Mouse (Mus musculus) NIH3T3 (cell line): ENCODE measurements around the gene Afmid.

Source experiments
- DNase-seq: peaks from one replicate; pipeline ENCODE4 v3.0.0-alpha.2; 2012; ENCODE audit warnings: low read depth

Afmid gene

DNA sequence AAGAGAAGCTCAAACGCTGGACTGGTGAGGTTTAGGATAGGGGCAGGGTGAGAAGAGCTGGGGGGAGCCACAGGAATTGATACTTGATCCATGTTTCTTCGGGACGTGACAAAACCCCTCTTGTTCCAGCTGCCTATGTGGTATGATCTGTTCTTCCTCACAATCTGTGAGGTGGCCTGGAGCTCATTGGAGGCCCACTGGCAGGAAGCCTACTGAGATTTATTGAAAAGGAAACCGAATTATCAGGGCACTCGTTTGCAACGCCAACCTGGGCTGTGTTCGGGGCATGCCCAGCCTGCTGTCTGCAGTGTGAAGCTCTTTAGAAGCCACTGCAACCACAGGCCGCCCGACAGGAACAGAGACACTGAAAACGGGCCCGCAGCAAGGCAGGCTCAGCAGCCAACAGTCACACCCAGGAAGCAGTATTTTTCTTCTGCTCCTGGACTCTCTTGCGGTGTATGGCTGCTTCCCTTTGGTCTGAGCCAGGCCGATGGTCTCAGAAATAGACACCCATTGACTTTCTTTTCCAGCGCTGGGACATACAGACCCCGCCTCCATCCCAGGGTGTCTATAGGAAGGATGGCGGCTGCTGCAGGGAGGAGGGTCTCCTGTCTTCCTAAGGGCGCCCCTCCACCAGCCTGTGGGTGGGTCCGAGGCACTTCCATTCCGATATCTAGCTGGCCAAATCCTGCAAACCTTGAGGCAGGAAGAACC is 22.7 kb downstream of the Afmid start:
- peak; percentile 70 for DNase-seq

DNA sequence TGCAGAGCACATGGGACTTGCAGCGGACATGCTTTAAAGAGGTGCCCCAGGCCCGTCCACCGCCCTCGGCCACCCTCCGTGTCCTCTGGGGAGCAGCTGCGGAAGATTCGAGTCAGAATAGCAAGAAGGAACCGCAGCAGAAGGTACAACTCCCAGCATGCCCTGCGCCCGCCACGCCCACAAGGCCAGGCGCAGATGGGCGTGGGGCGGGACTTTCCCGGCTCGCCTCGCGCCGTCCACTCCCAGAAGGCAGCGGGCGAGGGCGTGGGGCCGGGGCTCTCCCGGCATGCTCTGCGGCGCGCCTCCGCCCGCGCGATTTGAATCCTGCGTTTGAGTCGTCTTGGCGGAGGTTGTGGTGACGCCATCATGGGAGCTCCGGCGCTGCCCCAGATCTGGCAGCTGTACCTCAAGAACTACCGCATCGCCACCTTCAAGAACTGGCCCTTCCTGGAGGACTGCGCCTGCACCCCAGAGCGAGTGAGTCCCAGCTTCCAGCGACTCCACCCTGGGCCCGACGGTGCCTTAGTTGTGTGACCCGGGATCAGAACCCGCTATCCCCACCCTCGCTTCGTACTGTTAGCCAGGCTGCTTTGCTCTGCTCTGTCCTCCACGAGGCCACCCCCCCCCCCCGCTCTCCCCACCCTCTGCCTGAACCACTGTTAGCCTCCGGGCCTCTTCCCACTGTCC is 23.4 kb downstream of the Afmid start, which contains the start of gene Birc5:
TSS of gene Birc5 (plus strand) at position 267 of the 687 bp plus-strand sequence.
- peak; percentile 99 for DNase-seq

- DNase-seq = no peak
Measured at GRCm38 (mm10) chr11:117852875-117853274, 27.2 kb downstream of the Afmid start.

GRCm38 (mm10) chr11:117854241-117854640 is 28.5 kb downstream of the Afmid start:
- DNase-seq = no peak

GRCm38 (mm10) chr11:117855360-117855759 is 29.6 kb downstream of the Afmid start:
- DNase-seq = no peak

GRCm38 (mm10) chr11:117855975-117856374 is 30.3 kb downstream of the Afmid start:
- no peak for DNase-seq

DNA sequence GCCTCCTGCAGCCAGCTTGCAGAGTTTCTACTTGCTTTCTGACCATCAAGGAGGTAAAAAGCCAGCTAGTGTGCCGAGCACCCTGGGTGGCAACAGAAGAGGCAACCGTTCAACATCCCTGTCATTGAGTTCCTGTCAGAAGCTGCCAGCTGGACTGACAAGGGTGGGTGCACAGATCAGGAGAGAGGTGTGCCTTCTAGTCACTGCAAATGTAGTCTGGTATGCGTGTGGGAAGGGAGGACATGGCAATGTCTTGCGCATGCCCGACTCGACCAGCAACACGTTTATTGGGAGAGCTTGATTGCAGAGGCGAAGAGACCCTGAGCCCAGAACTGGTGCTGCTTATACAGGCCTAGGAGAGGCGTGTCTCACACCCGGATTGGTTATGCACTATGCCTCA is 31.7 kb downstream of the Afmid start:
- no peak for DNase-seq

GRCm38 (mm10) chr11:117858392-117858791 is 32.7 kb downstream of the Afmid start:
- no peak for DNase-seq

- DNase-seq = no peak
Measured at GRCm38 (mm10) chr11:117860601-117861000, 34.9 kb downstream of the Afmid start, which contains the start of gene Tmem235. Tmem235 (plus strand) TSS chr11:117860752.

DNA sequence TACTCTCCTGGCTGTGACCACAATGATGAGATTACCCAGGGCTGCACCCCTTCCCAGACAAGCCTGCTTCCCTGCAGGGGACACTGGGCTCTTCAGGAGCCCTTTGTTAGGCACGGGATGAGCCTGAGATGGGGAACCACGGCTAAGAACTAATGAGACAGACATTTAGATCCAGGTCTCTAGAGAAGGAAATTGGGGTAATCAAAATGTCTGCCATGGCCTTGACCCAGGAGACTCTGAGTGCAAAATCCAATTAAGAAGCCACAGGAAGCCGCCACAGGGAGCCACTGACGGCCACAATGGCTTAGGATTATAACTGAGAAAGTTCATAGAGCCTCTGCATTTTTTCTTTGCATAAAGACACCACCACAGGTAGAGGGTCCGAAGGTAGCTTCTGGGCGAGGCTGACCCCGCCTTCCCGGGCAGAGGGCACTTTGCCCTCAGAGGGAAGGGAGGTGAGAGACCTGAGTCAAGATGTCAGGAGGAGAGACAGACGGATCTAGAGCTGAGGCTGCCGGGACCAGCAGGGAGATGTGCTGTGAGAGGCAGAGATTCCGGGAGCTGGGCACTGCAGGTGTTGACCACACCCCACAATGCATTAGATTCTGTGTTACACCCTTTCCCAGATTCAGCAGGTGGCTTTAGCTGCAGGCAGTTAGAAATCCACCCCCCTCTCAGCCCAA is 37.6 kb downstream of the Afmid start:
- no peak for DNase-seq

- no peak for DNase-seq
Measured at GRCm38 (mm10) chr11:117864805-117865204, 39.1 kb downstream of the Afmid start.

DNA sequence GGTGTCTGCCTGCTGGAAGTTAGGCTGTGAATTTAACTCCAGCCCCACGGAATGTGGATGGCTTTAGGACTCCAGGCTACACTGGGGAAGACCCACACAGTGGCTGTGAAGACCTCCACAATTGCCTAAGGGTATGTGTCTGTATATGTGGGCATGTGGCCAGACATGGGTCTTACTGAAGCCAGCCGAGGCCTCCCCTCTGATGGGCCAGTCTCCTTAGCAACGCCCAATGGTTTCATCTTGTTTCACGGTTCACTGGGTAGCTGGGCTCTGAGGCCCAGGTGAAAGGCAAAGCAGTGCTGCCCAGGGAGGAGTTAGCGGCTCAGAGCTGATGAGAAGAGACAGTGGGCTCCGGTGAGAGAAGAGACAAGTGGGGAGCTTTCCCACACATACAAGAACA is 40.3 kb downstream of the Afmid start:
- no peak for DNase-seq

DNA sequence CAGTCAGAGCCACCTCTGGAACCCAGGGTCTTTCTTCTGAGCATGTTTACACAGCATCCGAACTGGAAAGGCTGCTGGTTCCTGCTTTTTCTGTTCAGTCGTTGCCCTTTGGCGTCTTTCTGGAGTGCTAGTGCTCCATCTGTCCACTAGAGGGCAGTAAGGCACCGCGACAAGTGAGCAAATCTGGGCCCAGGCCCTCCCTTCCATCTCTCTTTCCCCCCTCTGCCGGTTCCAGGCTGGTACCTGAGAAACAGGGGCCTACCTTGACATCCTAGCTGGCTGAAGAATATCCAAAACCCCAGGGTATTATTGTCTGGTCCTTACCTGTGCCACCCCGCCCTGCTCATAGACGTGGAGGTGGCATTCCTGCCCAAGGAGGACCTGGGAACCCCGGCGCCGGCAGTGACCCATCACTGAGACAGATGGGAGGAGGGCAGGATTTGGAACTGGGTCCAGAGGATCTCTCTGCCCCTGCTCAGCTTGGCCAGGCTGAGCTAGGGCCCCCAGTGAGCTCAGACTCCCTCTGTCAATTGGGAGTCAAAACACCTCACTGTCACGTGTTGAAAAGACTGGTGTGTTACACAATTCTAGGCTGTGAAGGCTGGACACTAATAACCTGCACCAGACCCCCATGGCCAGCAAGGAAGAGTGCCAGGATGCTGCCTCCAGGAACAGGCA is 45.1 kb downstream of the Afmid start:
- peak; percentile 93 for DNase-seq

GRCm38 (mm10) chr11:117871376-117871775 is 45.7 kb downstream of the Afmid start:
- DNase-seq = no peak

- no peak for DNase-seq
Measured at GRCm38 (mm10) chr11:117871911-117872584, 46.3 kb downstream of the Afmid start.

GRCm38 (mm10) chr11:117872861-117873608 is 47.3 kb downstream of the Afmid start, which contains the start of gene Tha1:
Tha1 (minus strand) TSS chr11:117873481.
- DNase-seq = peak; percentile 83

- peak; percentile 65 for DNase-seq
Measured at GRCm38 (mm10) chr11:117874419-117874818, 48.7 kb downstream of the Afmid start.

- DNase-seq = no peak
Measured at GRCm38 (mm10) chr11:117875681-117876080, 50.0 kb downstream of the Afmid start.

DNA sequence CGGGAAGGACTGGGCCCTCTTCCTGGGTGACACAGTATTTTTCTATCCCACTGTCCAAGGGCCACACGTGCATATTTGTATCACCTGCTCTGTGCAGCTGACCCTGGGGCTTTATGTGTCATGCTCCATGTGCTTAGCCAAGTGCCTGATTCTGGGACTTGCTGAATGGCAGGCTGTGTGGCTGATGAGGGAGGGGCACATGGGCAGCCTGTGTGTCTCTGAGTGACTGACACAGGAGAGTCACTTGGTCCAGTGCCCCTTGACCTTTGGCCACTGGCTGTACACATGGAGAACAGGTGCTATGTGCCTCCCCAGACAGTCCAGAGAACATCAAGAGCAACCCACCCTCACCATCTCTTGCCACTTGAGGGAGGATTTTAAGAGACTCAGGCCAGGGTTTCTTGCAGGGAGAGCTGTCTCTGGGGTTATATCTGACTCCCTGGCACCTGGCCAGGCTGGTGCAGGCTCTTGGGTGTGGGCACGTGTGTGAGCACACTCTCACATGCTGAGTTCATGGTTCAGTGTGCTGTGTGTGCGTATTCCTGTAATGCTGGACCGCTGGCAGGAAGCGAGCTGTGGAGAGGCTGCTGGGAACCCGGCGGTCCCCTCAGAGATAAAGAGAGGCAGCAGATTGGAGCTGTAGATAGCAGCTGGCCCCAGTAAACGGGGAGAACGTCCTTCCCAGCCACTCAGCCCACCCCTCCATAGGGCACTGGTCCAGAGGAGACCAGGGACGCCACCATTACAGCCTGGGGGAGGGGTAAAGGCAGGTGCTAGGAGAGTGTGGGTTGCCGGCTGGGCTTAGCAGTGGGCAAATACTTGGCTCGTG is 52.4 kb downstream of the Afmid start:
- peak; percentile 76 for DNase-seq

DNA sequence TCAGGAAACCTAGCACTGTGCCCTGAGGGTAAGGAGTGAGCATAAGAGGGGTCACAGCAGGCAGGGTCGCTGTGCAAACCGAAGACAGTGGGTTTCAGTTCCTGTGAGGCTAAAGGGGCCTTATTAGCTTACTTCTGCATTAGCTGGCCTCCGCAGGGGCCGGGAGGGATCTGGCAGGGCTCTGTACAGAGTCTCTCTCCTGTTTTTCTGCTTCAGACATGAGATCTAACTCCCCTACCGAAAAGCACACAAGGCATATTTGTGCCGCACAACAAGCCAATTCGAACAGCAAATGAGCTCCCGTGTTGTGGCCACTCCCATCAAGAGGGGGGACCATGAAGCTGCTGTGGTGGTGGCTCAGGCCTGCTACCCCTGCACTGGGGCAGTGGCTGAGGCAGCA is 53.2 kb downstream of the Afmid start:
- no peak for DNase-seq
